Mouse (Mus musculus) intestine, embryonic 16.5 days (tissue): Measurements from ENCODE around the gene Wfdc16. TPM values are rescaled to one million over a fixed set of nuclear protein-coding genes. Genes with fewer than 3 reads are reported as not detected.
A peak's percentile ranks its signal among the peaks of the same experiment; 100 is the strongest.
"Not testable (repeated sequence)": the region's sequence is repeated elsewhere in the genome, so short reads cannot be mapped to it uniquely, and the experiment has no call there.

Experiments
- ATAC-seq: fragments of 200-750 bp; cut with Nextera tagmentation; 2 replicates; pipeline ENCODE4 v1.8.0; 2017; ENCODE audit warnings: moderate TSS enrichment, moderate library complexity
- H3K27ac ChIP-seq: fragments of 300-500 bp; sonication (generic); 2 replicates; pipeline ENCODE4 v1.5.1; 2014; ENCODE audit warnings: mild to moderate bottlenecking, low read length
- H3K27me3 ChIP-seq: fragments of 300-500 bp; sonication (generic); replicated peaks from 2 replicates; pipeline ENCODE4 v1.6.1; 2014; ENCODE audit warnings: low read length, control low read depth, mixed read lengths; ENCODE audit not compliant: control insufficient read depth, insufficient read depth
- H3K36me3 ChIP-seq: fragments of 300-500 bp; sonication (generic); 2 replicates; pipeline ENCODE4 v1.6.1; 2014; ENCODE audit warnings: low read length, control low read depth; ENCODE audit not compliant: control insufficient read depth, insufficient read depth
- H3K4me1 ChIP-seq: fragments of 300-500 bp; sonication (generic); 2 replicates; pipeline ENCODE4 v1.6.1; 2014; ENCODE audit warnings: low read length, control low read depth, mixed read lengths; ENCODE audit not compliant: control insufficient read depth, insufficient read depth
- H3K4me2 ChIP-seq: fragments of 300-500 bp; sonication (generic); 2 replicates; pipeline ENCODE4 v1.6.1; 2014; ENCODE audit warnings: low read depth, low read length, control low read depth
- H3K4me3 ChIP-seq: fragments of 300-500 bp; sonication (generic); 2 replicates; pipeline ENCODE4 v1.5.1; 2014; ENCODE audit warnings: mild to moderate bottlenecking, low read length
- H3K9ac ChIP-seq: fragments of 300-500 bp; sonication (generic); 2 replicates; pipeline ENCODE4 v1.6.1; 2014; ENCODE audit warnings: low read depth, low read length
- H3K9me3 ChIP-seq: fragments of 300-500 bp; sonication (generic); 2 replicates; pipeline ENCODE4 v1.6.1; 2016; ENCODE audit warnings: low read length, control low read depth; ENCODE audit not compliant: control insufficient read depth
- WGBS: fragments of 180-500 bp; shearing (Covaris S2); extraction: QIAGEN DNeasy Blood & Tissue Kit; methylation state at CpG from one replicate; pipeline ENCODE4 v1.1.7; 2014; 5-methylcytosine and 5-hydroxymethylcytosine counted together
- polyA plus RNA-seq: library from polyadenylated mRNA; unstranded; fragments of >200 nt; fragmentation: Nextera tagmentation; extraction: Ambion mirVana; gene quantifications from 2 replicates; pipeline ENCODE4 v1.2.1, GENCODE M21; 2015

Wfdc16 gene
- polyA plus RNA-seq, 1 experiment from 2014 or later = not detected

GRCm38 (mm10) chr2:164608781-164609180, 29.8 kb downstream of the Wfdc16 start:
- WGBS = 76% methylated on average over 6 of the region's 6 CpGs
- H3K9ac ChIP-seq = no peak overlapping the region
- H3K4me3 ChIP-seq = no peak overlapping the region
- ATAC-seq = no peak
- H3K36me3 ChIP-seq = no peaks in the 10 kb centered on the region
- no peaks in the 10 kb centered on the region for H3K9me3 ChIP-seq
- H3K27me3 ChIP-seq = no peaks in the 10 kb centered on the region
- no peaks in the 10 kb centered on the region for H3K4me1 ChIP-seq
- no peak overlapping the region for H3K4me2 ChIP-seq
- H3K27ac ChIP-seq = no peak overlapping the region

GRCm38 (mm10) chr2:164604411-164604810, 34.2 kb downstream of the Wfdc16 start:
- no peak overlapping the region for H3K4me3 ChIP-seq
- no peak overlapping the region for H3K9ac ChIP-seq
- ATAC-seq = no peak
- H3K27me3 ChIP-seq = no peaks in the 10 kb centered on the region
- no peak overlapping the region for H3K4me2 ChIP-seq
- no peaks in the 10 kb centered on the region for H3K36me3 ChIP-seq
- 88% methylated on average over 8 of the region's 8 CpGs for WGBS
- H3K27ac ChIP-seq = no peak overlapping the region
- peaks cover 3% of the 10 kb centered on the region; the same call in 1 of the 2 replicates for H3K9me3 ChIP-seq
- H3K4me1 ChIP-seq = no peaks in the 10 kb centered on the region

- Histone ChIP-seq H3K9me3 (peaks cover 3% of the 10 kb centered on the region; the same call in 1 of the 2 replicates), H3K9ac (no peak overlapping the region), H3K27ac (no peak overlapping the region), H3K4me1 (no peaks in the 10 kb centered on the region), H3K4me2 (no peak overlapping the region), H3K4me3 (no peak overlapping the region), H3K36me3 (no peaks in the 10 kb centered on the region), H3K27me3 (no peaks in the 10 kb centered on the region)
- ATAC-seq = no peak
- 93% methylated on average over 3 of the region's 3 CpGs for WGBS
Observed at GRCm38 (mm10) chr2:164603482-164603881, 35.1 kb downstream of the Wfdc16 start.

GRCm38 (mm10) chr2:164600179-164600578, 38.4 kb downstream of the Wfdc16 start:
- Histone ChIP-seq H3K36me3 (no peaks in the 10 kb centered on the region), H3K9ac (no peak overlapping the region), H3K27ac (no peak overlapping the region), H3K4me3 (no peak overlapping the region), H3K27me3 (no peaks in the 10 kb centered on the region), H3K9me3 (peaks cover 3% of the 10 kb centered on the region; the same call in 1 of the 2 replicates), H3K4me1 (no peaks in the 10 kb centered on the region), H3K4me2 (no peak overlapping the region)
- no peak for ATAC-seq
- 64% methylated on average over 3 of the region's 3 CpGs for WGBS

- no peaks in the 10 kb centered on the region for H3K9me3 ChIP-seq
- no peak within 1 kb of the TSS for H3K4me2 ChIP-seq
- H3K27me3 ChIP-seq = no peaks in the 10 kb centered on the region
- H3K4me1 ChIP-seq = no peaks in the 10 kb centered on the region
- no peaks in the 10 kb centered on the region for H3K36me3 ChIP-seq
- no peak within 1 kb of the TSS for H3K9ac ChIP-seq
- no peak for ATAC-seq
- 75% methylated on average over 4 of the region's 4 CpGs for WGBS
- H3K4me3 ChIP-seq = no peak within 1 kb of the TSS
- no peak within 1 kb of the TSS for H3K27ac ChIP-seq
Observed at GRCm38 (mm10) chr2:164593494-164593893, 45.1 kb downstream of the Wfdc16 start, which contains the start of gene Eppin. Gene Eppin (minus strand): TSS chr2:164593594.

- no peaks in the 10 kb centered on the region for H3K9me3 ChIP-seq
- H3K9ac ChIP-seq = no peak overlapping the region
- H3K4me3 ChIP-seq = no peak overlapping the region
- no peaks in the 10 kb centered on the region for H3K36me3 ChIP-seq
- H3K27ac ChIP-seq = no peak overlapping the region
- no peak overlapping the region for H3K4me2 ChIP-seq
- H3K27me3 ChIP-seq = no peaks in the 10 kb centered on the region
- no peak for ATAC-seq
- H3K4me1 ChIP-seq = no peaks in the 10 kb centered on the region
- 3% methylated on average over 4 of the region's 4 CpGs for WGBS
Observed at GRCm38 (mm10) chr2:164592014-164592413, 46.6 kb downstream of the Wfdc16 start.

GRCm38 (mm10) chr2:164585025-164585725, 53.4 kb downstream of the Wfdc16 start, which contains the start of gene Wfdc6a:
Gene Wfdc6a (minus strand): TSS chr2:164585447.
- 52% methylated on average over 13 of the region's 13 CpGs for WGBS
- H3K27me3 ChIP-seq, H3K4me2 ChIP-seq, ATAC-seq, H3K4me1 ChIP-seq, H3K36me3 ChIP-seq, H3K9ac ChIP-seq, H3K4me3 ChIP-seq, H3K9me3 ChIP-seq: not testable (repeated sequence)
- peak within 1 kb of the TSS; percentile 50; the same call in 1 of the 2 replicates for H3K27ac ChIP-seq

Other genes with a start within 250 kb of the Wfdc16 start
- 2.3 and 2.7 TPM in 2 replicates for gene Slpi, start 249.7 kb downstream of the Wfdc16 start, polyA plus RNA-seq
- 25.1 and 25.4 TPM in 2 replicates for gene Rbpjl, start 235.7 kb downstream of the Wfdc16 start, polyA plus RNA-seq
- gene Matn4, start 233.6 kb downstream of the Wfdc16 start, polyA plus RNA-seq = 8.3 and 9.0 TPM in 2 replicates
- 130 and 138 TPM in 2 replicates for gene Sdc4, start 194.9 kb downstream of the Wfdc16 start, polyA plus RNA-seq
- gene Sys1, start 181.8 kb downstream of the Wfdc16 start, polyA plus RNA-seq = 54.0 and 56.4 TPM in 2 replicates
- 9.8 and 11.9 TPM in 2 replicates for gene Gm20458, start 177.8 kb downstream of the Wfdc16 start, polyA plus RNA-seq
- not detected in 2 replicates for gene Trp53tg5, start 165.1 kb downstream of the Wfdc16 start, polyA plus RNA-seq
- 16.0 and 16.4 TPM in 2 replicates for gene Dbndd2, start 152.7 kb downstream of the Wfdc16 start, polyA plus RNA-seq
- 59.1 and 61.4 TPM in 2 replicates for gene Pigt, start 141.3 kb downstream of the Wfdc16 start, polyA plus RNA-seq
- 36.8 and 42.4 TPM in 2 replicates for gene Wfdc2, start 76.4 kb downstream of the Wfdc16 start, polyA plus RNA-seq
- gene Spint3, start 65.3 kb downstream of the Wfdc16 start, polyA plus RNA-seq = not detected in 2 replicates
- gene Wfdc6a, start 53.3 kb downstream of the Wfdc16 start, polyA plus RNA-seq = 0.59 and 1.4 TPM in 2 replicates
- gene Eppin, start 45.2 kb downstream of the Wfdc16 start, polyA plus RNA-seq = not detected in 2 replicates
- not detected in 2 replicates for gene Wfdc6b, start 25.3 kb downstream of the Wfdc16 start, polyA plus RNA-seq
- not detected in 2 replicates for gene Wfdc8, start 25.2 kb downstream of the Wfdc16 start, polyA plus RNA-seq
- gene Wfdc10, start 17.2 kb upstream of the Wfdc16 start, polyA plus RNA-seq = 0.34 TPM in 1 of 2 replicates, not detected in the other
- not detected in 2 replicates for gene Wfdc9, start 17.8 kb upstream of the Wfdc16 start, polyA plus RNA-seq
- gene Wfdc11, start 35.3 kb upstream of the Wfdc16 start, polyA plus RNA-seq = not detected in 2 replicates
- 0.17 and 0.21 TPM in 2 replicates for gene Wfdc13, start 46.3 kb upstream of the Wfdc16 start, polyA plus RNA-seq
- gene Spint4, start 59.7 kb upstream of the Wfdc16 start, polyA plus RNA-seq = not detected in 2 replicates
- not detected in 2 replicates for gene Spint5, start 76.5 kb upstream of the Wfdc16 start, polyA plus RNA-seq
- 1.3 and 1.8 TPM in 2 replicates for gene Wfdc3, start 107.1 kb upstream of the Wfdc16 start, polyA plus RNA-seq
- 55.9 and 56.9 TPM in 2 replicates for gene Dnttip1, start 107.2 kb upstream of the Wfdc16 start, polyA plus RNA-seq
- gene Ube2c, start 131.1 kb upstream of the Wfdc16 start, polyA plus RNA-seq = 360 and 426 TPM in 2 replicates
- gene Tnnc2, start 141.2 kb upstream of the Wfdc16 start, polyA plus RNA-seq = 3.2 and 3.9 TPM in 2 replicates
- gene Snx21, start 147.0 kb upstream of the Wfdc16 start, polyA plus RNA-seq = 18.3 and 19.6 TPM in 2 replicates
- 37.5 and 39.5 TPM in 2 replicates for gene Acot8, start 166.1 kb upstream of the Wfdc16 start, polyA plus RNA-seq
- 9.3 and 10.3 TPM in 2 replicates for gene Zswim3, start 166.3 kb upstream of the Wfdc16 start, polyA plus RNA-seq
- gene Zswim1, start 183.9 kb upstream of the Wfdc16 start, polyA plus RNA-seq = 11.7 and 13.4 TPM in 2 replicates
- gene Spata25, start 189.7 kb upstream of the Wfdc16 start, polyA plus RNA-seq = not detected in 2 replicates
- 418 and 551 TPM in 2 replicates for gene Ctsa, start 194.1 kb upstream of the Wfdc16 start, polyA plus RNA-seq
- gene Neurl2, start 194.7 kb upstream of the Wfdc16 start, polyA plus RNA-seq = 6.1 and 7.5 TPM in 2 replicates
- 31.4 and 31.5 TPM in 2 replicates for gene Pltp, start 218.9 kb upstream of the Wfdc16 start, polyA plus RNA-seq
- gene Pcif1, start 240.5 kb upstream of the Wfdc16 start, polyA plus RNA-seq = 57.9 and 64.0 TPM in 2 replicates